Mouse (Mus musculus) lung, postnatal 0 days (tissue): Measurements from ENCODE around the gene Cmtm1.

Experiments used
- CTCF ChIP-seq: IDR thresholded peaks from 2 replicates; pipeline ENCODE4 v1.5.1; 2016; ENCODE audit warnings: antibody characterized with exemption, mild to moderate bottlenecking
- EP300 ChIP-seq: IDR thresholded peaks from 2 replicates; pipeline ENCODE4 v1.6.1; 2016; ENCODE audit warnings: antibody characterized with exemption, mild to moderate bottlenecking, control low read depth

DNA sequence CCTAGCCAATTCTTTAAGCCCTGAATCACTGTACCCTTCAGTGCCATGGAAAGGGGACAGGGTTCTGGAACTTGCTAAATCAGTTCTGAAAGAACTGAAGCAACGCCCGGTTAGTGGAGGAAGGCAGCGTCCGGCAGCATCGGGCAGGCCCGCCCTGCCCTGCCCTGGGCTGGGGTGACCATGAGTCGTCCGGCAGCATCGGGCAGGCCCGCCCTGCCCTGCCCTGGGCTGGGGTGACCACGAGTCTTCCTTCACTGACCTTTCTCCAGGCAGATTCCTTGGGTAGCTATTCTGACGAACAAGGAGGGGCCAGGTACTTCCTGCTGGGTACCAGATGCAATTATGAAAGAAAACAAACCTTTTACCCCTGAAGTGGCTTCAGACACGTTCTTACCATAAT is 40.1 kb upstream of the Cmtm1 start:
- TF ChIP-seq CTCF (no peak), EP300 (no peak)
